Mouse (Mus musculus) small intestine, adult 2 months (tissue): ENCODE data around the gene Gm44502. TPM values are rescaled to one million over a fixed set of nuclear protein-coding genes. Genes with fewer than 3 reads are reported as not detected.

Experiments used
- H3K27ac ChIP-seq: fragments of 200-500 bp; 2 replicates; pipeline ENCODE4 v1.5.1; 2012; ENCODE audit warnings: low read depth, low read length, control low read depth, inconsistent platforms; ENCODE audit not compliant: insufficient read depth
- H3K27me3 ChIP-seq: fragments of 200-500 bp; 2 replicates; pipeline ENCODE4 v1.6.1; 2012; ENCODE audit warnings: mild to moderate bottlenecking, moderate library complexity, low read length, inconsistent platforms; ENCODE audit not compliant: control insufficient read depth, insufficient read depth
- H3K36me3 ChIP-seq: fragments of 200-500 bp; 2 replicates; pipeline ENCODE4 v1.6.1; 2012; ENCODE audit warnings: mild to moderate bottlenecking, low read length, control low read depth, inconsistent platforms; ENCODE audit not compliant: control insufficient read depth, insufficient read depth
- H3K4me1 ChIP-seq: fragments of 200-500 bp; 2 replicates; pipeline ENCODE4 v1.6.1; 2012; ENCODE audit warnings: low read length, inconsistent platforms, mixed read lengths; ENCODE audit not compliant: control insufficient read depth, insufficient read depth, insufficient read length
- H3K4me3 ChIP-seq: fragments of 200-500 bp; 2 replicates; pipeline ENCODE4 v1.5.1; 2012; ENCODE audit warnings: low read depth, mild to moderate bottlenecking, control low read depth, inconsistent platforms, low read length, moderate library complexity
- CTCF ChIP-seq: fragments of 200-500 bp; IDR thresholded peaks from 2 replicates; pipeline ENCODE4 v1.5.1; 2012; ENCODE audit warnings: low read depth, mild to moderate bottlenecking, control low read depth, inconsistent platforms, low read length, moderate library complexity, mixed read lengths; ENCODE audit not compliant: insufficient replicate concordance, insufficient read length; ENCODE audit errors: extremely low read depth
- POLR2A ChIP-seq: fragments of 200-500 bp; IDR thresholded peaks from 2 replicates; pipeline ENCODE4 v1.6.1; 2012; ENCODE audit warnings: low read depth, mild to moderate bottlenecking, control low read depth, inconsistent platforms, low read length, moderate library complexity
- WGBS: fragments of 180-500 bp; shearing (Covaris S2); methylation state at CpG from one replicate; pipeline ENCODE4 v1.1.7; 2018; 5-methylcytosine and 5-hydroxymethylcytosine counted together
- polyA plus RNA-seq: library from polyadenylated mRNA; depleted of rRNA; stranded (reverse); fragments of >200 nt; gene quantifications from 2 replicates; pipeline ENCODE4 v1.2.3, GENCODE M21; 2012

Gene Gm44502
- polyA plus RNA-seq, 1 experiment, result 5.0 TPM

GRCm38 (mm10) chr15:89474596-89475292, 45.2 kb upstream of the Gm44502 start:
- WGBS, result 95% methylated on average over 19 of the region's 19 CpGs
- TF ChIP-seq POLR2A (no peak), CTCF (no peak)
- no peak overlapping the region for H3K4me3 ChIP-seq

GRCm38 (mm10) chr15:89473921-89474320, 44.4 kb upstream of the Gm44502 start:
- no peak for TF ChIP-seq CTCF
- TF ChIP-seq POLR2A, result no peak
- no peak overlapping the region for H3K4me3 ChIP-seq
- over 99% methylated on average over 8 of the region's 8 CpGs for WGBS
- peaks cover 13% of the 10 kb centered on the region for H3K4me1 ChIP-seq
- no peak overlapping the region for H3K27ac ChIP-seq
- H3K36me3 ChIP-seq, result no peaks in the 10 kb centered on the region
- no peaks in the 10 kb centered on the region for H3K27me3 ChIP-seq

More at GRCm38 (mm10) chr15:89474596-89475292, 45.2 kb upstream of the Gm44502 start:
- H3K27ac ChIP-seq, result no peak overlapping the region
- no peaks in the 10 kb centered on the region for H3K36me3 ChIP-seq
- H3K27me3 ChIP-seq, result no peaks in the 10 kb centered on the region
- H3K4me1 ChIP-seq, result peaks cover 13% of the 10 kb centered on the region

- Histone ChIP-seq H3K36me3 (no peaks in the 10 kb centered on the region), H3K27ac (no peak overlapping the region), H3K4me1 (peaks cover 13% of the 10 kb centered on the region), H3K4me3 (no peak overlapping the region), H3K27me3 (no peaks in the 10 kb centered on the region)
- no peak for TF ChIP-seq POLR2A
- TF ChIP-seq CTCF, result no peak
- 80% methylated on average over 9 of the region's 9 CpGs for WGBS
These were observed 43.9 kb upstream of the Gm44502 start for GRCm38 (mm10) chr15:89473370-89473769.

GRCm38 (mm10) chr15:89471476-89471875, 42.0 kb upstream of the Gm44502 start:
- Histone ChIP-seq H3K27me3 (no peaks in the 10 kb centered on the region), H3K27ac (no peak overlapping the region), H3K4me3 (no peak overlapping the region), H3K4me1 (peaks cover 11% of the 10 kb centered on the region), H3K36me3 (no peaks in the 10 kb centered on the region)
- no peak for TF ChIP-seq CTCF
- TF ChIP-seq POLR2A, result no peak
- WGBS, result 71% methylated on average over 4 of the region's 4 CpGs

GRCm38 (mm10) chr15:89468577-89468976, 39.1 kb upstream of the Gm44502 start:
- 28% methylated on average over 2 of the region's 2 CpGs for WGBS
- Histone ChIP-seq H3K36me3 (no peaks in the 10 kb centered on the region), H3K27me3 (no peaks in the 10 kb centered on the region), H3K4me1 (peaks cover 4% of the 10 kb centered on the region; the same call in 1 of the 2 replicates), H3K27ac (no peak overlapping the region), H3K4me3 (no peak overlapping the region)
- no peak for TF ChIP-seq CTCF
- TF ChIP-seq POLR2A, result no peak

GRCm38 (mm10) chr15:89465052-89465451, 35.6 kb upstream of the Gm44502 start:
- no peak for TF ChIP-seq CTCF
- TF ChIP-seq POLR2A, result no peak
- H3K27me3 ChIP-seq, result no peaks in the 10 kb centered on the region
- H3K27ac ChIP-seq, result no peak overlapping the region
- H3K4me1 ChIP-seq, result no peaks in the 10 kb centered on the region
- WGBS, result 6% methylated on average over 1 of the region's 1 CpGs
- H3K36me3 ChIP-seq, result no peaks in the 10 kb centered on the region
- no peak overlapping the region for H3K4me3 ChIP-seq

GRCm38 (mm10) chr15:89463334-89464235, 34.1 kb upstream of the Gm44502 start:
- no peak overlapping the region for H3K4me3 ChIP-seq
- H3K4me1 ChIP-seq, result no peaks in the 10 kb centered on the region
- no peak overlapping the region for H3K27ac ChIP-seq
- no peaks in the 10 kb centered on the region for H3K36me3 ChIP-seq
- H3K27me3 ChIP-seq, result no peaks in the 10 kb centered on the region
- 41% methylated on average over 5 of the region's 5 CpGs for WGBS
- TF ChIP-seq POLR2A (no peak), CTCF (no peak)
